Mouse (Mus musculus) midbrain, embryonic 14.5 days (tissue): Measurements from ENCODE around the gene Gm27021. TPM values are rescaled to one million over a fixed set of nuclear protein-coding genes. Genes with fewer than 3 reads are reported as not detected.
A peak's percentile ranks its signal among the peaks of the same experiment; 100 is the strongest.

Source experiments
- ATAC-seq: fragments of 200-750 bp; cut with Nextera tagmentation; 2 replicates; pipeline ENCODE4 v1.8.0; 2017; ENCODE audit warnings: moderate number of reproducible peaks, moderate library complexity; ENCODE audit not compliant: low FRiP score, low TSS enrichment
- DNase-seq: peaks from one replicate; pipeline ENCODE4 v3.0.0-alpha.2; 2015
- H3K27ac ChIP-seq: fragments of 300-500 bp; sonication (generic); replicated peaks from 2 replicates; pipeline ENCODE4 v1.5.1; 2014; ENCODE audit warnings: mild to moderate bottlenecking, low read depth, low read length, moderate library complexity
- H3K27me3 ChIP-seq: fragments of 300-500 bp; sonication (generic); 2 replicates; pipeline ENCODE4 v1.6.1; 2014; ENCODE audit warnings: low read length, control low read depth, mixed read lengths; ENCODE audit not compliant: control insufficient read depth, insufficient read depth
- H3K36me3 ChIP-seq: fragments of 300-500 bp; sonication (generic); 2 replicates; pipeline ENCODE4 v1.6.1; 2014; ENCODE audit warnings: low read length, control low read depth; ENCODE audit not compliant: control insufficient read depth, insufficient read depth
- H3K4me1 ChIP-seq: fragments of 300-500 bp; sonication (generic); 2 replicates; pipeline ENCODE4 v1.6.1; 2014; ENCODE audit warnings: mild to moderate bottlenecking, antibody characterized with exemption, low read length, control low read depth; ENCODE audit not compliant: control insufficient read depth, insufficient read depth
- H3K4me2 ChIP-seq: fragments of 300-500 bp; sonication (generic); 2 replicates; pipeline ENCODE4 v1.6.1; 2014; ENCODE audit warnings: mild to moderate bottlenecking, low read length, moderate library complexity
- H3K4me3 ChIP-seq: fragments of 300-500 bp; sonication (generic); replicated peaks from 2 replicates; pipeline ENCODE4 v1.5.1; 2014; ENCODE audit warnings: low read depth, low read length
- H3K9ac ChIP-seq: fragments of 300-500 bp; sonication (generic); replicated peaks from 2 replicates; pipeline ENCODE4 v1.6.1; 2014; ENCODE audit warnings: mild to moderate bottlenecking, low read length, moderate library complexity
- H3K9me3 ChIP-seq: fragments of 300-500 bp; sonication (generic); 2 replicates; pipeline ENCODE4 v1.6.1; 2016; ENCODE audit warnings: low read length, control low read depth, mixed read lengths; ENCODE audit not compliant: control insufficient read depth
- whole genome bisulfite sequencing: fragments of 180-500 bp; shearing (Covaris S2); extraction: QIAGEN DNeasy Blood & Tissue Kit; methylation state at CpG from one replicate; pipeline ENCODE4 v1.1.7; 2014; 5-methylcytosine and 5-hydroxymethylcytosine counted together
- polyA plus RNA-seq: library from polyadenylated mRNA; unstranded; fragments of >200 nt; fragmentation: Nextera tagmentation; extraction: Ambion mirVana; gene quantifications from 2 replicates; pipeline ENCODE4 v1.2.1, GENCODE M21; 2014

Gene Gm27021
- polyA plus RNA-seq, 1 experiment from 2014 or later, result 5.1 TPM

DNA sequence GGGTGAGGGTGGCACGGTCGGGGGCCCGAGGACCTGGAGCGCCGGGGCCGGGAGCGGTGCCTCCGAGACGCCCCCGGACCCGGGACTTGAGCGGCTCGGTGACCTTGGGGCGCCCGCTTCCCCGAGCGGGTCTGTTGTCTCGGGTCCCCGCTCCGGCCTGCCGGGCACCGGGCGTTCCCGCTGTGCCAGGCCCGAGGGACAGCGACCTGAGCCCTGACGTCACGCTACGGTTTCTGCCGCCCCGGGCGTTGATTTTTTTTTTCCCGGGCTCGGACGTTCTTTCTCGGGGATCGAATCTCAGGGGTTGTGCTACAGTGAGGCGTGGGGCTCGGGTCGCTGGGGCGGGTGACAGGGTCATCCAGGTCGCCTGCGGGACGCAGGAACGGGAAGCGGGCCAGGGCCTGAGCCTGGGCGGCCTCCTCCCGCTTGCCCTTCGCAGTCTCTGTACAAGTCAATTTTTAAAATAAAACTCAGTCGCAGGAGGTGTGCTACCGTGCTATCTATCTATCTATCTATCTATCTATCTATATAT lies 561 bp upstream of the Gm27021 start, which contains the start of gene Emc8:
Gene Emc8 (minus strand): TSS at position 200 of the 532 bp plus-strand sequence.
- DNase-seq (no peak), ATAC-seq (no peak)
- Histone ChIP-seq H3K36me3 (peaks cover 35% of the 10 kb centered on the region), H3K4me3 (peak within 1 kb of the TSS; percentile 86), H3K9me3 (no peaks in the 10 kb centered on the region), H3K4me2 (peak within 1 kb of the TSS; percentile 90), H3K4me1 (peaks cover 25% of the 10 kb centered on the region), H3K27ac (peak within 1 kb of the TSS; percentile 85), H3K9ac (peak within 1 kb of the TSS; percentile 94), H3K27me3 (no peaks in the 10 kb centered on the region)
- WGBS, result under 1% methylated on average over 51 of the region's 51 CpGs

DNA sequence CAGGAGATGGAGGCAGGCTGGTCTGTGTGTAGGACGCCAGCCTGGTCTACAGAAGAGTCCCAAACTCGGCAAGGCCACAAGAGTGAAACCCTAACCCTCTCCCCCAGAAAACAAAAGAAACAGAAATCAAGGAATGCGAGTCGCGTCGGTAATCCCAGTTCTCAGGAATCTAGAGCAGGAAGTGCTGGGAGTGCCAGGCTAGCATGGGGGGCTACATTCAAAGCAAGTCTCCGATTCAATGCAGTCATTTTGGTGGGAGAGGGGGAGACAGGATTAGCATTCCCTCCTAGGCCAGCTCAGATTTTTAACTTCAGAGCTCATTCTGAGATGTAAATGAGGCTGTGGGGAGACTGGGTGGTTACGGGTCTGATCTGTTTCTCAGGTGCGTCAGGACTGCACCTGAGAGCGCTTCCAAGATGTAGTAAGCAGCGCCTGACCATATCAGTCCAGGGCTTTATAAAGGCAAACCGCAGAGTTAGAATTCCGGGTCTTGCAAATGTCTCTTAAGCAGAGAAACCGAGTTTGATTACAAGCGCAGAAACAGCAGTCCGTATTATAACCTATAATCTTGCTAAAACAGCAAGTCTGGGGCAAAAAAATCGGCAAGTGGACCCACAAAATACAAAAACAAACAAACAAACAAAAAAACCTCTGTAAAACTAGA lies 940 bp downstream of the Gm27021 start:
- ATAC-seq, result no peak
- WGBS, result 1% methylated on average over 17 of the region's 17 CpGs
- Histone ChIP-seq H3K4me2 (peak overlapping the region; percentile 90), H3K4me1 (peaks cover 25% of the 10 kb centered on the region), H3K4me3 (peak overlapping the region; percentile 86), H3K27me3 (no peaks in the 10 kb centered on the region), H3K9me3 (no peaks in the 10 kb centered on the region), H3K36me3 (peaks cover 20% of the 10 kb centered on the region), H3K27ac (peak overlapping the region; percentile 85; the same call in 1 of the 2 replicates), H3K9ac (peak overlapping the region; percentile 94)
- peak; percentile 21 for DNase-seq

DNA sequence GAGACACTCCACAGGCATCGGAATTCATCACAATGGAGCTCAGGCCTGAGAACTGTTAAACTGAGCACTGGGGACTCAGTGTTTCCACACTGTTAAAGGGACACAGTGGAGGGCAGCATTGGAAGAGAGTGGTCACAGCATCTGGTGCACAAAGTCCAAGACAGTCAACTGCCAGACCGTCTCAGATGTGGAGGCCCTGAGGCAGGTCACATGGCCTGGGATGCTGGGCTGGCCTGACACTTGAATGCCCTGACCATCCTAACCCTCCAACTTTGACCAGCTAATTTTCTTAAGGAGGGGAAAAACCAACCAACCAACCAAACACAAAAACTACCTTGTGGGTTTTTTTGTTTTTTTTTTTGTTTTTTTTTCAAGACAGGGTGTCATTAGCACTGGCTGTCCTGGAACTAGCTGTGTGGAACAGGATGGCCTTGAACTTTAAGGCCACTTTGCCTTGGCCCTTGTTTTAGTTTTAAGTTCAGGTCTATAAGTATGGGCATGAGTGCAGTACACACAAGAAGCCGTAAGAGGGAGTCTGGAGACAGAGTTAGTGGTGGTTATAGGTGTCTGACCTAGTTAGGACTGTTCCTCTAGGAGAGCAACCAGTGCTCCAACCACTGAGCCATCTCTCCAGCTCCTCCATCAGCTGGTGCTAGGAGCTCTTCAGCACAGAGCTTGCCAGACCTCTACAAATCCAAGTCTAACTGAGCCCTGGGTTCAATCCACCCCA lies 2.0 kb downstream of the Gm27021 start:
- H3K4me2 ChIP-seq, result peak overlapping the region; percentile 90
- 75% methylated on average over 3 of the region's 3 CpGs for WGBS
- H3K4me3 ChIP-seq, result peak overlapping the region; percentile 86; the same call in 1 of the 2 replicates
- H3K9ac ChIP-seq, result peak overlapping the region; percentile 94; the same call in 1 of the 2 replicates
- no peaks in the 10 kb centered on the region for H3K27me3 ChIP-seq
- DNase-seq (peak; percentile 12), ATAC-seq (no peak)
- H3K9me3 ChIP-seq, result no peaks in the 10 kb centered on the region
- H3K36me3 ChIP-seq, result peaks cover 10% of the 10 kb centered on the region
- no peak overlapping the region for H3K27ac ChIP-seq
- H3K4me1 ChIP-seq, result peaks cover 25% of the 10 kb centered on the region

DNA sequence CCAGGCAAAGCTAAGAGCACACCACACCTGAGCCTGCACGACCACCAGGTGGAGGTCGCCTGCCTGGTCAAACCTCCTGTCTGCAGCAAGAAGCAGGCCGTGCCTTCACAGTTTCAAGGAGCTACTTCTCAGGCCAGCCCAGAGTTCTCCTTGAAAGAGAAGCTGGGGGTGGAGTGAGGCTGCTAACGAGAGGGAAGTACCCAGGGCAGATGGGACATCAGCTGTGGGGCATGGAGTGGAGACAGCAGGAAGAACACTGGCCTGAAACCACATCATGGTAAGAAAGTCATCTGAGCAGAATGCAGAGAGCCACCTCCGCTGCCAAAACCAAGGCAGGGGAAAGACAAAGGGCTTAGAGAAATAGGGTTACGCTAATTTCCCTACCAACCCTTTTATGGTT lies 3.3 kb downstream of the Gm27021 start:
- 84% methylated on average over 6 of the region's 6 CpGs for WGBS
- Histone ChIP-seq H3K27me3 (no peaks in the 10 kb centered on the region), H3K4me2 (no peak overlapping the region), H3K4me1 (peaks cover 25% of the 10 kb centered on the region), H3K4me3 (no peak overlapping the region), H3K27ac (no peak overlapping the region), H3K36me3 (0 out of 2 replicates have a peak, but pooled peaks cover under 1% of the 10 kb centered on the region), H3K9ac (no peak overlapping the region), H3K9me3 (no peaks in the 10 kb centered on the region)
- no peak for ATAC-seq
- DNase-seq, result no peak

GRCm38 (mm10) chr8:120657415-120657814 lies 10.5 kb downstream of the Gm27021 start:
- 83% methylated on average over 8 of the region's 8 CpGs for WGBS
- ATAC-seq (no peak), DNase-seq (no peak)
- Histone ChIP-seq H3K27me3 (no peaks in the 10 kb centered on the region), H3K4me2 (no peak overlapping the region), H3K36me3 (peaks cover 54% of the 10 kb centered on the region), H3K4me1 (no peaks in the 10 kb centered on the region), H3K27ac (no peak overlapping the region), H3K9me3 (no peaks in the 10 kb centered on the region), H3K9ac (no peak overlapping the region), H3K4me3 (no peak overlapping the region)

GRCm38 (mm10) chr8:120656322-120657052 lies 11.4 kb downstream of the Gm27021 start:
- no peak for ATAC-seq
- WGBS, result 79% methylated on average over 7 of the region's 7 CpGs
- H3K4me1 ChIP-seq, result no peaks in the 10 kb centered on the region

DNA sequence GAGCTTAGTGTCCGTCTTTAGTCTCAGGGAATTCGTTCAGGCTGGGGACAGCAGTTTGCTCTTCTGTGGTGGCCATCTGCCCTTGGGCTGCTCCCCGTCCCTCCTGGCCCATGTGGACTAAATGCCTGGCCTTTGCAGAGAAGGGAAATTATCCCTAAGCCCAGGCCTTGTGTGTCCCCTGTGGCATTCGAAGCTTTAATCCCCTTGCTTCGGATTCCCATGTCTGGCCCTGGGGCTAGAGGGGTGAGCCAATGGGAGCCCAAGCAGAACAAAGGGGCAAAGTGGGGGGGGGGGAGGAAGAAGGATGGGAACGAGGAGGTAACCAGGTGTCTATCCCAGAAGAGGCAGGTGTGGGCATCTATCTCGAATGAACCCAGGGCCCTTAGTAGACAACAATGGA lies 20.3 kb downstream of the Gm27021 start, which contains the start of gene 1190005I06Rik:
Gene 1190005I06Rik (minus strand): TSS at position 101 of the 400 bp plus-strand sequence.
- Histone ChIP-seq H3K27ac (no peak within 1 kb of the TSS), H3K36me3 (no peaks in the 10 kb centered on the region; the same call in 1 of the 2 replicates), H3K27me3 (no peaks in the 10 kb centered on the region), H3K9ac (no peak within 1 kb of the TSS), H3K4me1 (no peaks in the 10 kb centered on the region), H3K9me3 (no peaks in the 10 kb centered on the region), H3K4me2 (no peak within 1 kb of the TSS), H3K4me3 (no peak within 1 kb of the TSS)
- DNase-seq (no peak), ATAC-seq (no peak)
- WGBS, result 34% methylated on average over 7 of the region's 7 CpGs

More at GRCm38 (mm10) chr8:120656322-120657052, 11.4 kb downstream of the Gm27021 start:
- H3K27me3 ChIP-seq, result no peaks in the 10 kb centered on the region
- 0 out of 2 replicates have a peak overlapping the region, but pooled peaks have one; percentile 26 for H3K27ac ChIP-seq
- peaks cover 54% of the 10 kb centered on the region for H3K36me3 ChIP-seq
- no peaks in the 10 kb centered on the region for H3K9me3 ChIP-seq
- no peak overlapping the region for H3K9ac ChIP-seq
- no peak overlapping the region for H3K4me2 ChIP-seq
- H3K4me3 ChIP-seq, result no peak overlapping the region
- no peak for DNase-seq

- no peaks in the 10 kb centered on the region; the same call in 1 of the 2 replicates for H3K4me1 ChIP-seq
- H3K9me3 ChIP-seq, result no peaks in the 10 kb centered on the region
- H3K27ac ChIP-seq, result no peak overlapping the region
- no peak; the same call in 1 of the 2 replicates for ATAC-seq
- H3K27me3 ChIP-seq, result no peaks in the 10 kb centered on the region
- H3K36me3 ChIP-seq, result no peaks in the 10 kb centered on the region
- H3K9ac ChIP-seq, result no peak overlapping the region
- DNase-seq, result peak; percentile 53
- WGBS, result 76% methylated on average over 7 of the region's 7 CpGs
- no peak overlapping the region for H3K4me3 ChIP-seq
- H3K4me2 ChIP-seq, result no peak overlapping the region
Observed at GRCm38 (mm10) chr8:120644663-120645062, 23.2 kb downstream of the Gm27021 start.
